Mouse (Mus musculus) spleen, adult 2 months (tissue): ENCODE data around the gene Sema6b. TPM values are rescaled to one million over a fixed set of nuclear protein-coding genes. Genes with fewer than 3 reads are reported as not detected.

Source experiments
- DNase-seq, 2 experiments: peaks; one replicate each; pipeline versions ENCODE4 v3.0.0 to v3.0.0-alpha.2; 2012 to 2021; ENCODE audit warnings: low spot score in 2 of 2, low read depth in 1 of 2
- H3K27ac ChIP-seq: fragments of 200-500 bp; 2 replicates; pipeline ENCODE4 v1.5.1; 2012; ENCODE audit warnings: low read length, inconsistent platforms; ENCODE audit not compliant: insufficient read depth
- H3K27me3 ChIP-seq: fragments of 200-500 bp; 2 replicates; pipeline ENCODE4 v1.6.1; 2012; ENCODE audit warnings: mild to moderate bottlenecking, moderate library complexity, low read length, inconsistent platforms; ENCODE audit not compliant: control insufficient read depth, insufficient read depth
- H3K36me3 ChIP-seq: fragments of 200-500 bp; 2 replicates; pipeline ENCODE4 v1.6.1; 2012; ENCODE audit warnings: mild to moderate bottlenecking, low read length, inconsistent platforms; ENCODE audit not compliant: control insufficient read depth, insufficient read depth
- H3K4me1 ChIP-seq: fragments of 200-500 bp; 2 replicates; pipeline ENCODE4 v1.6.1; 2011; ENCODE audit warnings: inconsistent platforms; ENCODE audit not compliant: control insufficient read depth, insufficient read depth, insufficient read length
- H3K4me3 ChIP-seq: fragments of 200-500 bp; 2 replicates; pipeline ENCODE4 v1.5.1; 2011; ENCODE audit warnings: mild to moderate bottlenecking, inconsistent platforms; ENCODE audit not compliant: insufficient read depth, insufficient read length; ENCODE audit errors: extremely low read depth
- CTCF ChIP-seq: fragments of 200-500 bp; IDR thresholded peaks from 2 replicates; pipeline ENCODE4 v1.5.1; 2011; ENCODE audit warnings: mild to moderate bottlenecking, inconsistent platforms; ENCODE audit not compliant: insufficient read depth, insufficient read length, insufficient replicate concordance; ENCODE audit errors: extremely low read depth
- POLR2A ChIP-seq: fragments of 200-500 bp; IDR thresholded peaks from 2 replicates; pipeline ENCODE4 v1.6.1; 2011; ENCODE audit warnings: low read depth, low read length, inconsistent platforms
- WGBS: fragments of 180-500 bp; shearing (Covaris S2); methylation state at CpG from one replicate; pipeline ENCODE4 v1.1.7; 2018; 5-methylcytosine and 5-hydroxymethylcytosine counted together
- polyA plus RNA-seq: library from polyadenylated mRNA; depleted of rRNA; stranded (reverse); fragments of >200 nt; gene quantifications from 2 replicates; pipeline ENCODE4 v1.2.3, GENCODE M21; 2012

The Sema6b gene
- polyA plus RNA-seq, 1 experiment, result 9.1 TPM

DNA sequence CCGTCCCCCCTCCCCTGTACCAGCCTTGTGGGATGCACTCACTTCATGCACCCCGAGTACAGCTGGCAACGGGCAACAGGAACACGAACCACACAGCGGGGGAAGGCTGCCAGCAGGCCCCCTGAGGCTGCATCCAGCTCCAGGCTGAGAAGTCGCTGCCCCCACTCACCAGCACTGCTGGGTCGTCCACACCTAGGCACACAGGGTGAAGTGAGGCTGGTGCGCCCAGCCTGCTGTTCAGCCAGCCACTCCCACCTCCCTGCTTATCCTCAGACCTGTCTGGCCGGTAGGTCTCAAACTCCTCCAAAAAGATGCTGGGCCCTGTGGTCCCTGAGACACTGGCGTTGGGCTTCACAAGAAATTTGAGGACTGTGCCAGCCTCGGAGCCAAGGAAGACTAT is 14.0 kb downstream of the Sema6b start:
- no peak for DNase-seq
- H3K27ac ChIP-seq, result no peak overlapping the region
- H3K36me3 ChIP-seq, result no peaks in the 10 kb centered on the region
- 81% methylated on average over 11 of the region's 11 CpGs for WGBS
- no peak for TF ChIP-seq CTCF
- no peak for TF ChIP-seq POLR2A
- H3K27me3 ChIP-seq, result 0 out of 2 replicates have a peak, but pooled peaks cover 4% of the 10 kb centered on the region
- H3K4me1 ChIP-seq, result no peaks in the 10 kb centered on the region; the same call in 1 of the 2 replicates
- H3K4me3 ChIP-seq, result no peak overlapping the region

DNA sequence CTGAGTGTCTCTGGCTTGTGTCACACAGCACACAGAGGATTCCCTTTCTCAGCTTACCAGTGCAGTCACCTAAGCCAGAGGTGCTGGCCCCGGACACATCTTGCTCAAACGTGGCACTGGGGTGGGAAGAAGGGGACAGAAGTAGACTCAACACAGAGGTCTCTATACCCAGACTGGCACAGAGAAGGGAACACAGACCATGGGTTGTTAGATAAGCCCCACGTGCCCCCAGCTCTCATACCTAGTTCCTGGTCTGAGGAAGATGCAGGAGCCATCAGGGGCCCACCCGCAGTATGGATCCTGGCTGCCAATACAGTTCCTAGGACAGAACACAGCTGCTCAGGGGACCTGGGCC is 14.9 kb downstream of the Sema6b start:
- DNase-seq, result no peak
- Histone ChIP-seq H3K4me3 (no peak overlapping the region), H3K27ac (no peak overlapping the region), H3K27me3 (0 out of 2 replicates have a peak, but pooled peaks cover 8% of the 10 kb centered on the region), H3K36me3 (no peaks in the 10 kb centered on the region), H3K4me1 (no peaks in the 10 kb centered on the region; the same call in 1 of the 2 replicates)
- whole genome bisulfite sequencing, result 92% methylated on average over 4 of the region's 4 CpGs
- TF ChIP-seq POLR2A (no peak), CTCF (no peak)

DNA sequence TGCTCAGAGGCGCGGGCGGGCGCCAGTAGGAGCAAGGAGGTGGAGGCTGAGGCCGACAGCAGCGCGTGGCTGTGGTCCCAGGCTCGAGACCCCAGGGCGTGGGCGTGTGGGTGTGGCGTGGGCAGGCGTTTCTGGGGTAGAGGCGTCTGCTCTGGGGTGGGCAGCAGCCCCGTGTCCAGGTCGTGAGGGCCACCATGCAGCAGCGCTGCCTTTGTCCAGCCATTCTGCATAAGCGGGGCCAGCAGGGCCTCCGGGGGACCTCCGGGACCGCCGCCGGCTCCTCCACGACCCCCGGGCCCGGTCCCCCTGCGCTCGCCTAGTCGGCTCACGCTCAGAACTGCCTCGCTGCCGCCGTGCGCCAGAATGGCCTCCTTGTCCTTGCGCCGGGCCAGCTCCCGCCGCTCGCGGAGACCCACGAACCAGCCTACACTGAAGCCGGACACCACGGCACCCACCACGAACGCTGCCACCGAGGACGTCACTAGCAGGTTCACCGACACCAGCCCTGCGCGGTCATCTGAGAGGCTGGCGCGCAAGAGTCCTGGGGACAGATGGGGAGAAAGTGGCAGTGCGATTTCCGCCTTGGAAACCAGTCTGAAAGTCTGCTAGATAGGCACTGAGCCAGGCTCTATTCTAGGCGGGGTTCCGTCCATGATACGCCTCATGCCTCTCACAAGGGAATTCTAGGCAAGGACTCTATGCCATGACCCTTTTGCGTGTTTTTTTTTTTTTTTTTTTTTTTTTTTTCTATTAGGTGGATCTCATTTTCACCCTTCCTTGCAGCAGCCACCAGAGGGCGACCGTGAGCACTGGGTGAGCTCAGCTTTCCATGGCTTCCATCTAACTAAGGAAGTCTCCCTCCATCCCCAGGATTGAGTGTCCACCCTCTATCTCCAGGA is 15.5 kb downstream of the Sema6b start:
- Histone ChIP-seq H3K27me3 (peaks cover 11% of the 10 kb centered on the region; the same call in 1 of the 2 replicates), H3K4me3 (peak overlapping the region; percentile 29; the same call in 1 of the 2 replicates), H3K4me1 (no peaks in the 10 kb centered on the region; the same call in 1 of the 2 replicates), H3K27ac (no peak overlapping the region), H3K36me3 (no peaks in the 10 kb centered on the region)
- WGBS, result 51% methylated on average over 59 of the region's 59 CpGs
- TF ChIP-seq POLR2A, result no peak
- TF ChIP-seq CTCF, result peak; percentile 70; the same call in 1 of the 2 replicates
- peak in 1 of 2 experiments; percentile 37 for DNase-seq

DNA sequence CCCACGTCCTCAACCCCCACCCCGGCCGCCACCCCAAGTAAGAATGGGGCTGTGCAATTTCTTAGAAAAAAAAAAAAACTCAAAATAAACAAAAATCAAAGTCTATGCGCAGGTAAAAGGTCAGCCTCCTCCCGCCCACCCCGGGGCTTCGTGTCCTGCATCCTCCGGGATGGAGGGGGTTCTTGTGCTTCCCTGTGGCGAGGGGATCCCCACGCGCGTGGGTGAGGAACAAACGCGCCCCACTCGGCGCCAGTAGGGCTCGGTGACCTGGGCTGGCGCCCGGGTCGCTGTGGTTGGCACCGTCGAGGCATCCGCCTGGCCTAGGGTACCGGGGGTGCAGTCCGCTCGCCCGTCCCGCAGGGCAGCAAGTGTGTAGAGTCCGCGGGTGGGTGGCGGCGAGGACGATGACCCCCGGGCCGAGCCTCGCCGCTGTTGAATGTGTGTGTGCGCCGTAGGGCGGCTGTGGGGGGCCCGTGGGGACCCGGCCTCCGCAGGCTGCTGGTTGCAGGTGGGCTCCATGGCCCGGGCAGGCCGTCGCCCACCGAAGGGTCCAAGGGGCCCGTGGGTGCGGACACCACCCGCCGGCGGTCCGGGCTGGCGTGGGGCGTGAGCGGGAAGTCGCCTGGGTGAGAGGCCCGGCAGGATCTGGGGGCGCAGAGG is 16.3 kb downstream of the Sema6b start:
- no peak for TF ChIP-seq CTCF
- no peak for TF ChIP-seq POLR2A
- H3K27me3 ChIP-seq, result peaks cover 11% of the 10 kb centered on the region
- no peaks in the 10 kb centered on the region for H3K36me3 ChIP-seq
- H3K4me3 ChIP-seq, result no peak overlapping the region
- DNase-seq, result no peak
- 69% methylated on average over 59 of the region's 59 CpGs for WGBS
- H3K27ac ChIP-seq, result no peak overlapping the region
- H3K4me1 ChIP-seq, result no peaks in the 10 kb centered on the region; the same call in 1 of the 2 replicates

DNA sequence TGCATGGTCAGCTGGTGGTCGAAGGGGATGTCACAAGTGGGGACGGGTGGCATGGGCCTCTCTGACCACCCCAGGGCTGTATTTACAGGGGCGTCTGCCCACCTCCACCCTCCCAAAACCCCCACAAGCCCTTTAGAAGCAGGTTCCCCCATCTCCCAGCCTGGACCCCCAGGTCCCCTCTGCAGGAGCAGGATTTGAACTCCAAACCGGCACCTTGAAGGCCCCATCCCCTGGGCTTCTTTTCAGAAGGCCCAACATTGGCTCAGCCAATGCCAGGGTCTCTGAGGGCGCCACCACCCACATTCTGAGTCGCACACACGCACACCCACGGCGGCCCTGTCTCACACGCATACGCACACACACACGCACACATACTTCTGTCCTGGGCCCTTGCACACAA is 17.0 kb downstream of the Sema6b start:
- Histone ChIP-seq H3K4me1 (no peaks in the 10 kb centered on the region; the same call in 1 of the 2 replicates), H3K27me3 (peaks cover 14% of the 10 kb centered on the region), H3K36me3 (no peaks in the 10 kb centered on the region), H3K27ac (no peak overlapping the region), H3K4me3 (no peak overlapping the region)
- TF ChIP-seq POLR2A (no peak), CTCF (no peak)
- DNase-seq, result no peak
- WGBS, result 95% methylated on average over 12 of the region's 12 CpGs

DNA sequence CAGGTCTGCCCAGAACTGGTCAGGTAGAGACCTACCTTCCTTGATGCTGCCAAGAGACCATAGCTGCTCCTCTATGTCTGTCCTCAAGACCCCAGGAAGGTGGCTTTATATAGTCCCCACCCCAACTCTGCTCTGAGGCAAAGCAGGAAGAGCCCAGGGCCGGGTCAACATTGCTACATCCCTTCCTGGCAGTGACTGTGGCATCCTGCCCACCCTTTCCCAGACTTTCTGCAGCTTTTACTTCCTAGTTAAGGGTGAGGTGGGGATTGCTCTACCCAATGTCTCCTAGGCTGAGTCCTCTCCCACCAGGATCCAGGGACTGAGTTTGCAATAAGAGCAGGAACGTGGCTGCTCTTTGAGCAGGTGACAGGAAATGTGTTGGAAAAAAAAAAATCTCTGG is 18.3 kb downstream of the Sema6b start, which contains the start of gene Lrg1:
TSS of gene Lrg1 (minus strand) at position 176 of the 400 bp plus-strand sequence.
- no peak for DNase-seq
- Histone ChIP-seq H3K36me3 (no peaks in the 10 kb centered on the region), H3K4me1 (peaks cover 4% of the 10 kb centered on the region; the same call in 1 of the 2 replicates), H3K27me3 (peaks cover 17% of the 10 kb centered on the region), H3K27ac (peak within 1 kb of the TSS; percentile 52), H3K4me3 (no peak within 1 kb of the TSS)
- no peak for TF ChIP-seq CTCF
- TF ChIP-seq POLR2A, result no peak
- WGBS, result 40% methylated on average over 2 of the region's 2 CpGs
